Mouse (Mus musculus) heart, embryonic 16.5 days (tissue): Measurements from ENCODE around the gene A930017K11Rik. TPM values are rescaled to one million over a fixed set of nuclear protein-coding genes. Genes with fewer than 3 reads are reported as not detected.

Experiments used
- ATAC-seq: fragments of 200-750 bp; cut with Nextera tagmentation; replicated peaks from 2 replicates; pipeline ENCODE4 v1.8.0; 2017; ENCODE audit warnings: moderate number of reproducible peaks; ENCODE audit not compliant: insufficient read depth, low FRiP score; ENCODE audit errors: extremely low read depth
- H3K27ac ChIP-seq: fragments of 300-500 bp; sonication (generic); 2 replicates; pipeline ENCODE4 v1.5.1; 2014; ENCODE audit warnings: mild to moderate bottlenecking, low read length, control low read depth, moderate library complexity
- H3K27me3 ChIP-seq: fragments of 300-500 bp; sonication (generic); 2 replicates; pipeline ENCODE4 v1.6.1; 2014; ENCODE audit warnings: low read length, mixed read lengths; ENCODE audit not compliant: control insufficient read depth, insufficient read depth
- H3K36me3 ChIP-seq: fragments of 300-500 bp; sonication (generic); 2 replicates; pipeline ENCODE4 v1.6.1; 2014; ENCODE audit not compliant: control insufficient read depth, insufficient read depth
- H3K4me1 ChIP-seq: fragments of 300-500 bp; sonication (generic); 2 replicates; pipeline ENCODE4 v1.6.1; 2014; ENCODE audit warnings: low read length, mixed read lengths; ENCODE audit not compliant: control insufficient read depth, insufficient read depth
- H3K4me2 ChIP-seq: fragments of 300-500 bp; sonication (generic); 2 replicates; pipeline ENCODE4 v1.6.1; 2014; ENCODE audit warnings: low read depth, mild to moderate bottlenecking, control low read depth, low read length
- H3K4me3 ChIP-seq: fragments of 300-500 bp; sonication (generic); 2 replicates; pipeline ENCODE4 v1.5.1; 2014; ENCODE audit warnings: mild to moderate bottlenecking, control low read depth, low read length
- H3K9ac ChIP-seq: fragments of 300-500 bp; sonication (generic); 2 replicates; pipeline ENCODE4 v1.6.1; 2014; ENCODE audit warnings: low read length, control low read depth
- H3K9me3 ChIP-seq: fragments of 300-500 bp; sonication (generic); replicated peaks from 2 replicates; pipeline ENCODE4 v1.6.1; 2016; ENCODE audit warnings: low read length; ENCODE audit not compliant: control insufficient read depth
- WGBS: fragments of 180-500 bp; shearing (Covaris S2); extraction: QIAGEN DNeasy Blood & Tissue Kit; methylation state at CpG from one replicate; pipeline ENCODE4 v1.1.7; 2014; 5-methylcytosine and 5-hydroxymethylcytosine counted together
- polyA plus RNA-seq: library from polyadenylated mRNA; unstranded; fragments of >200 nt; fragmentation: Nextera tagmentation; extraction: Ambion mirVana; gene quantifications from 2 replicates; pipeline ENCODE4 v1.2.1, GENCODE M21; 2015

Gene A930017K11Rik
- polyA plus RNA-seq, 1 experiment from 2014 or later, result not detected

GRCm38 (mm10) chr17:25951225-25951802 is 1.1 kb downstream of the A930017K11Rik start:
- Histone ChIP-seq H3K4me2 (peak overlapping the region; percentile 65), H3K27me3 (peaks cover 39% of the 10 kb centered on the region), H3K9me3 (no peaks in the 10 kb centered on the region), H3K36me3 (no peaks in the 10 kb centered on the region), H3K4me1 (peaks cover 5% of the 10 kb centered on the region), H3K9ac (peak overlapping the region; percentile 11; the same call in 1 of the 2 replicates), H3K4me3 (peak overlapping the region; percentile 44), H3K27ac (no peak overlapping the region)
- 0 out of 2 replicates have a peak, but pooled peaks have one; percentile 24 for ATAC-seq
- WGBS, result under 1% methylated on average over 33 of the region's 33 CpGs

DNA sequence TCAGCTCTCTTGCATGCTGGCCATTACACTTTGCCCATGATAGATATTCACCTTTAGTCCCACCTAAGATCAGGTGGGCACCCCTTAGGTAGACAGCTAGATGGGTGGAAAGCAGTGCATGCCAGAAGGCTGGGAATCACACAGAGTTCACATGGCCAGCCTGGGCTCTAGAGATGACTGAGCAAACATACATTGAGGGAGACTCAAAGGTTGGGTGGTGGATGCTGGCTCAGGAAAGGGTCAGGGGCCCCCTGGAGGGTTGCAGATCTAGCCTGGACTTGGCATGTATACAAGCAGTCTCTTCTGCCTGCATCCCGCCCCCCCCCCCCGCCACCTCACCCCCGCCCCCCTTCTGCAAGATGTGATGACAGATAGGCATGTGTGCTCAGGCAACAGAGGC is 1.7 kb downstream of the A930017K11Rik start:
- Histone ChIP-seq H3K4me2 (no peak overlapping the region), H3K9me3 (no peaks in the 10 kb centered on the region), H3K36me3 (no peaks in the 10 kb centered on the region), H3K27ac (no peak overlapping the region), H3K27me3 (peaks cover 39% of the 10 kb centered on the region), H3K4me3 (no peak overlapping the region), H3K4me1 (peaks cover 5% of the 10 kb centered on the region), H3K9ac (no peak overlapping the region)
- ATAC-seq, result no peak
- WGBS, result 6% methylated on average over 3 of the region's 3 CpGs

DNA sequence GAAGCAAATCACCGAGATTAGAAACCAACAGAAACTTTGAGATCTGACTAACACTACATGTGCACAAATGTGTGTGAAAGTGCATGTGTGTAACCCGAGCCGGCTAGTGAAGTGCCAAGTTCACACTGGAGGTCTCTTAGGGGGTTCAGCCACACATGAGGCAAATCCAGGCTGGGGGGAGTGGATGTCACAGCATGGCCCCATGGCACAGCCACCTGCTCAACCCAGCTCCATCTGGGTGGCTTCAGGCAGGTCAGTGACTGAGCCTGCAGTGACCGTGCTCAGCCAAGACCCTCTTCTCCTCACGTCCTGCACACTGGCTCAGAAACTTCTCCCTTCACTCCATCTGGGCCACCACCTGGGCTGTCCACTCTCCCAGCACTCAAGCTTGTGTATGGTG is 2.4 kb downstream of the A930017K11Rik start:
- H3K27ac ChIP-seq, result no peak overlapping the region
- H3K9ac ChIP-seq, result no peak overlapping the region
- no peak overlapping the region for H3K4me2 ChIP-seq
- peaks cover 39% of the 10 kb centered on the region for H3K27me3 ChIP-seq
- no peaks in the 10 kb centered on the region for H3K36me3 ChIP-seq
- H3K9me3 ChIP-seq, result no peaks in the 10 kb centered on the region
- no peak overlapping the region for H3K4me3 ChIP-seq
- WGBS, result 81% methylated on average over 5 of the region's 5 CpGs
- ATAC-seq, result no peak
- peaks cover 5% of the 10 kb centered on the region for H3K4me1 ChIP-seq

GRCm38 (mm10) chr17:25948051-25948450 is 4.3 kb downstream of the A930017K11Rik start:
- Histone ChIP-seq H3K27me3 (peaks cover 32% of the 10 kb centered on the region), H3K27ac (no peak overlapping the region), H3K36me3 (no peaks in the 10 kb centered on the region), H3K4me1 (peaks cover 5% of the 10 kb centered on the region), H3K9me3 (no peaks in the 10 kb centered on the region), H3K4me3 (no peak overlapping the region), H3K9ac (no peak overlapping the region), H3K4me2 (no peak overlapping the region)
- no peak for ATAC-seq
- 70% methylated on average over 8 of the region's 8 CpGs for whole genome bisulfite sequencing

GRCm38 (mm10) chr17:25947576-25947975 is 4.8 kb downstream of the A930017K11Rik start:
- H3K4me1 ChIP-seq, result peaks cover 5% of the 10 kb centered on the region
- H3K27me3 ChIP-seq, result peaks cover 28% of the 10 kb centered on the region
- H3K4me3 ChIP-seq, result no peak overlapping the region
- H3K4me2 ChIP-seq, result no peak overlapping the region
- H3K36me3 ChIP-seq, result no peaks in the 10 kb centered on the region
- no peaks in the 10 kb centered on the region for H3K9me3 ChIP-seq
- 54% methylated on average over 4 of the region's 4 CpGs for WGBS
- no peak for ATAC-seq
- 0 out of 2 replicates have a peak overlapping the region, but pooled peaks have one; percentile 3 for H3K9ac ChIP-seq
- H3K27ac ChIP-seq, result no peak overlapping the region

- H3K27me3 ChIP-seq, result peaks cover 21% of the 10 kb centered on the region
- H3K9ac ChIP-seq, result no peak overlapping the region
- no peak for ATAC-seq
- H3K9me3 ChIP-seq, result no peaks in the 10 kb centered on the region
- H3K36me3 ChIP-seq, result no peaks in the 10 kb centered on the region
- WGBS, result 82% methylated on average over 8 of the region's 8 CpGs
- H3K4me3 ChIP-seq, result no peak overlapping the region
- no peak overlapping the region for H3K27ac ChIP-seq
- H3K4me1 ChIP-seq, result peaks cover 7% of the 10 kb centered on the region
- no peak overlapping the region for H3K4me2 ChIP-seq
These were observed 5.5 kb downstream of the A930017K11Rik start for GRCm38 (mm10) chr17:25946891-25947290.

- ATAC-seq, result no peak
- peaks cover 7% of the 10 kb centered on the region for H3K4me1 ChIP-seq
- H3K36me3 ChIP-seq, result no peaks in the 10 kb centered on the region
- H3K9ac ChIP-seq, result no peak overlapping the region
- 70% methylated on average over 7 of the region's 7 CpGs for WGBS
- H3K4me3 ChIP-seq, result no peak overlapping the region
- no peak overlapping the region for H3K27ac ChIP-seq
- H3K27me3 ChIP-seq, result peaks cover 15% of the 10 kb centered on the region
- no peaks in the 10 kb centered on the region for H3K9me3 ChIP-seq
- no peak overlapping the region for H3K4me2 ChIP-seq
These were observed 6.0 kb downstream of the A930017K11Rik start for GRCm38 (mm10) chr17:25946349-25946748.

GRCm38 (mm10) chr17:25945517-25946155 is 6.7 kb downstream of the A930017K11Rik start:
- 71% methylated on average over 9 of the region's 9 CpGs for WGBS
- Histone ChIP-seq H3K4me1 (peaks cover 11% of the 10 kb centered on the region), H3K4me3 (no peak overlapping the region)

GRCm38 (mm10) chr17:25944366-25945163 is 7.8 kb downstream of the A930017K11Rik start, which contains the start of the genes Pigq and Nhlrc4:
Gene Pigq, minus strand, starts transcription at chr17:25944936.
Gene Nhlrc4, minus strand, starts transcription at chr17:25944961.
- no peaks in the 10 kb centered on the region for H3K27me3 ChIP-seq
- H3K9ac ChIP-seq, result no peak within 1 kb of the TSS
- no peaks in the 10 kb centered on the region for H3K36me3 ChIP-seq
- H3K4me1 ChIP-seq, result peaks cover 18% of the 10 kb centered on the region
- no peaks in the 10 kb centered on the region for H3K9me3 ChIP-seq
- no peak within 1 kb of the TSS for H3K27ac ChIP-seq
- ATAC-seq, result no peak
- H3K4me2 ChIP-seq, result no peak within 1 kb of the TSS
- no peak within 1 kb of the TSS for H3K4me3 ChIP-seq
- WGBS, result 34% methylated on average over 6 of the region's 6 CpGs

More at GRCm38 (mm10) chr17:25945517-25946155, 6.7 kb downstream of the A930017K11Rik start:
- no peak overlapping the region for H3K9ac ChIP-seq
- no peak overlapping the region for H3K27ac ChIP-seq
- no peak overlapping the region for H3K4me2 ChIP-seq
- no peak for ATAC-seq
- no peaks in the 10 kb centered on the region for H3K9me3 ChIP-seq
- H3K36me3 ChIP-seq, result no peaks in the 10 kb centered on the region
- peaks cover 8% of the 10 kb centered on the region for H3K27me3 ChIP-seq
